Mouse (Mus musculus) cerebellum, adult (tissue): ENCODE data around the gene Tspyl2.
"Not testable (repeated sequence)": the region's sequence is repeated elsewhere in the genome, so short reads cannot be mapped to it uniquely, and the experiment has no call there.

Source experiments
- ATAC-seq: cut with Nextera tagmentation; 2 replicates; pipeline ENCODE4 v1.9.2; 2017; ENCODE audit warnings: mild to moderate bottlenecking, moderate library complexity, mixed read lengths; ENCODE audit not compliant: insufficient number of reproducible peaks, low FRiP score, low TSS enrichment

Tspyl2 gene

GRCm38 (mm10) chrX:152287026-152287425, 55.2 kb downstream of the Tspyl2 start:
- ATAC-seq, result not testable (repeated sequence)
